Mouse (Mus musculus): ENCODE measurements at regions not wholly inside any gene's neighbourhood (a gene's known extent, or its start where the extent isn't known, plus 50 kb on each side); places are given as distances from the start of the nearest gene placed in this dataset.

- TF ChIP-seq CTCF (IDR thresholded peaks at IDR 0.05; ENCODE audit: extremely low read depth, insufficient read length, insufficient replicate concordance, low read depth, low read length) (no peak), POLR2A (IDR thresholded peaks at IDR 0.05; ENCODE audit: low read depth, low read length) (no peak)
Measured at GRCm38 (mm10) chr15:88311158-88311557, 288.9 kb upstream of the Zdhhc25 start.

Data from small intestine, adult 2 months (tissue).